Mouse (Mus musculus) ES-Bruce4 (cell line): ENCODE measurements at regions not wholly inside any gene's neighbourhood (a gene's known extent, or its start where the extent isn't known, plus 50 kb on each side); places are given as distances from the start of the nearest gene placed in this dataset.

Experiments used
- CTCF ChIP-seq: IDR thresholded peaks from one replicate; pipeline ENCODE4 v1.8.1; 2011; ENCODE audit warnings: low read depth, low read length
- POLR2A ChIP-seq: IDR thresholded peaks from one replicate; pipeline ENCODE4 v1.8.1; 2011; ENCODE audit warnings: low read length; ENCODE audit not compliant: insufficient read depth

DNA sequence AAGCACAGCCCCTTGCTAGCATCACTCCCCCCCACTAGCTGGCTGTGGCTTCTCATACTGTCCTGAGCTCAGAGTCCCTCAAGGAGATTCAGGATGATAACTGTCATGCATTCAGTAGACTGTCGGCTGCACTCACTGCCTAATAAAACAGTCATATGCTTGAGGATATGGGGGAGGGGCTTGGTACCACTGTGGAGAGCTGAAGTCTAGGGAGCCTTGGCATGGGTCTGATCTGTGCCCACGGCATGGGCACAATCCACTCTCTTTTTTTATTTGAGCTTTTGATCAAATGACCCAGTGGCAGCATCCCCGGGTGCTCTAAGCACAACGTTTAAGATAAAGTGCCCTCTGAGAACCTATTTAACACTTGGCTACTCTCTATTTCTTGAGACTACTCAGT is 102.1 kb upstream of the Nckap5 start:
- TF ChIP-seq CTCF (no peak), POLR2A (no peak)
